Mouse (Mus musculus): ENCODE data around the gene Hrh3. TPM values are rescaled to one million over a fixed set of nuclear protein-coding genes. Genes with fewer than 3 reads are reported as not detected.

The Hrh3 gene
- polyA plus RNA-seq, 1 experiment from 2014 or later, result not detected

- Histone ChIP-seq H3K4me1 (peaks cover 22% of the 10 kb centered on the region), H3K9me3 (no peaks in the 10 kb centered on the region), H3K36me3 (peaks cover 6% of the 10 kb centered on the region), H3K27me3 (peaks cover 22% of the 10 kb centered on the region), H3K9ac (peak within 1 kb of the TSS; percentile 90), H3K4me3 (peak within 1 kb of the TSS; percentile 93), H3K27ac (peak within 1 kb of the TSS; percentile 52; the same call in 1 of the 2 replicates), H3K4me2 (replicated peaks) (peak within 1 kb of the TSS; percentile 94)
- under 1% methylated on average over 55 of the region's 55 CpGs for WGBS
- ATAC-seq (ENCODE audit: low FRiP score, low read depth), result peak; percentile 99
These were observed 14.6 kb upstream of the Hrh3 start, which contains the start of gene Osbpl2 for GRCm38 (mm10) chr2:180118661-180119438. Gene Osbpl2, plus strand, starts transcription at chr2:180119306.

GRCm38 (mm10) chr2:180117485-180118194, 13.4 kb upstream of the Hrh3 start:
- no peak for ATAC-seq (ENCODE audit: low FRiP score, low read depth)
- H3K4me1 ChIP-seq, result peaks cover 22% of the 10 kb centered on the region
- WGBS, result 11% methylated on average over 13 of the region's 13 CpGs
- peaks cover 22% of the 10 kb centered on the region for H3K27me3 ChIP-seq
- H3K4me2 ChIP-seq (replicated peaks), result peak overlapping the region; percentile 94; the same call in 1 of the 2 replicates
- H3K9me3 ChIP-seq, result no peaks in the 10 kb centered on the region
- H3K36me3 ChIP-seq, result no peaks in the 10 kb centered on the region
- H3K27ac ChIP-seq, result no peak overlapping the region
- peak overlapping the region; percentile 43; the same call in 1 of the 2 replicates for H3K9ac ChIP-seq
- no peak overlapping the region for H3K4me3 ChIP-seq

GRCm38 (mm10) chr2:180116741-180117484, 12.6 kb upstream of the Hrh3 start:
- H3K27ac ChIP-seq, result no peak overlapping the region
- H3K4me3 ChIP-seq, result no peak overlapping the region
- 67% methylated on average over 8 of the region's 8 CpGs for WGBS
- ATAC-seq (ENCODE audit: low FRiP score, low read depth), result no peak
- H3K4me1 ChIP-seq, result peaks cover 22% of the 10 kb centered on the region
- no peaks in the 10 kb centered on the region for H3K9me3 ChIP-seq
- H3K36me3 ChIP-seq, result no peaks in the 10 kb centered on the region
- no peak overlapping the region for H3K4me2 ChIP-seq (replicated peaks)
- peaks cover 22% of the 10 kb centered on the region for H3K27me3 ChIP-seq
- H3K9ac ChIP-seq, result no peak overlapping the region

- ATAC-seq (ENCODE audit: low FRiP score, low read depth), result no peak
- 70% methylated on average over 10 of the region's 10 CpGs for WGBS
- Histone ChIP-seq H3K9me3 (no peaks in the 10 kb centered on the region), H3K4me1 (peaks cover 22% of the 10 kb centered on the region), H3K4me2 (replicated peaks) (no peak overlapping the region), H3K27ac (no peak overlapping the region), H3K27me3 (peaks cover 22% of the 10 kb centered on the region), H3K9ac (no peak overlapping the region), H3K36me3 (no peaks in the 10 kb centered on the region), H3K4me3 (no peak overlapping the region)
These were observed 11.8 kb upstream of the Hrh3 start for GRCm38 (mm10) chr2:180116081-180116493.

GRCm38 (mm10) chr2:180115279-180115678, 11.0 kb upstream of the Hrh3 start:
- ATAC-seq (ENCODE audit: low FRiP score, low read depth), result no peak
- no peaks in the 10 kb centered on the region for H3K9me3 ChIP-seq
- WGBS, result 42% methylated on average over 6 of the region's 6 CpGs
- peaks cover 25% of the 10 kb centered on the region for H3K27me3 ChIP-seq
- peaks cover 19% of the 10 kb centered on the region for H3K4me1 ChIP-seq
- no peak overlapping the region for H3K4me2 ChIP-seq (replicated peaks)
- no peaks in the 10 kb centered on the region for H3K36me3 ChIP-seq
- no peak overlapping the region for H3K27ac ChIP-seq
- H3K9ac ChIP-seq, result no peak overlapping the region
- H3K4me3 ChIP-seq, result no peak overlapping the region

- H3K9ac ChIP-seq, result no peak overlapping the region
- ATAC-seq (ENCODE audit: low FRiP score, low read depth), result no peak
- peaks cover 13% of the 10 kb centered on the region for H3K4me1 ChIP-seq
- H3K27me3 ChIP-seq, result peaks cover 28% of the 10 kb centered on the region
- WGBS, result 54% methylated on average over 17 of the region's 17 CpGs
- no peaks in the 10 kb centered on the region for H3K9me3 ChIP-seq
- H3K4me2 ChIP-seq (replicated peaks), result no peak overlapping the region
- H3K27ac ChIP-seq, result no peak overlapping the region
- H3K36me3 ChIP-seq, result no peaks in the 10 kb centered on the region
- H3K4me3 ChIP-seq, result no peak overlapping the region
These were observed 9.9 kb upstream of the Hrh3 start for GRCm38 (mm10) chr2:180113909-180114890.

GRCm38 (mm10) chr2:180108285-180108684, 4.0 kb upstream of the Hrh3 start:
- WGBS, result 67% methylated on average over 6 of the region's 6 CpGs

GRCm38 (mm10) chr2:180107081-180107480, 2.8 kb upstream of the Hrh3 start:
- 65% methylated on average over 4 of the region's 4 CpGs for WGBS

More at GRCm38 (mm10) chr2:180108285-180108684, 4.0 kb upstream of the Hrh3 start:
- Histone ChIP-seq H3K9ac (no peak overlapping the region), H3K4me3 (no peak overlapping the region), H3K4me2 (replicated peaks) (no peak overlapping the region), H3K9me3 (no peaks in the 10 kb centered on the region), H3K27ac (no peak overlapping the region), H3K4me1 (peaks cover 13% of the 10 kb centered on the region), H3K27me3 (peaks cover 49% of the 10 kb centered on the region), H3K36me3 (no peaks in the 10 kb centered on the region)
- ATAC-seq (ENCODE audit: low FRiP score, low read depth), result no peak

GRCm38 (mm10) chr2:180105441-180106190, 1.3 kb upstream of the Hrh3 start:
- Histone ChIP-seq H3K9ac (no peak overlapping the region), H3K36me3 (no peaks in the 10 kb centered on the region), H3K9me3 (no peaks in the 10 kb centered on the region), H3K4me1 (peaks cover 18% of the 10 kb centered on the region), H3K4me3 (no peak overlapping the region), H3K4me2 (replicated peaks) (no peak overlapping the region), H3K27ac (no peak overlapping the region), H3K27me3 (peaks cover 76% of the 10 kb centered on the region)
- ATAC-seq (ENCODE audit: low FRiP score, low read depth), result no peak
- WGBS, result 34% methylated on average over 8 of the region's 8 CpGs

More at GRCm38 (mm10) chr2:180107081-180107480, 2.8 kb upstream of the Hrh3 start:
- Histone ChIP-seq H3K4me3 (no peak overlapping the region), H3K4me1 (peaks cover 18% of the 10 kb centered on the region), H3K36me3 (no peaks in the 10 kb centered on the region), H3K4me2 (replicated peaks) (no peak overlapping the region), H3K9me3 (no peaks in the 10 kb centered on the region), H3K9ac (no peak overlapping the region), H3K27me3 (peaks cover 61% of the 10 kb centered on the region), H3K27ac (no peak overlapping the region)
- ATAC-seq (ENCODE audit: low FRiP score, low read depth), result no peak

GRCm38 (mm10) chr2:180104659-180105377, 530 bp upstream of the Hrh3 start:
- no peak for ATAC-seq (ENCODE audit: low FRiP score, low read depth)
- Histone ChIP-seq H3K36me3 (no peaks in the 10 kb centered on the region), H3K9ac (no peak overlapping the region), H3K4me1 (peaks cover 19% of the 10 kb centered on the region), H3K4me3 (peak overlapping the region; percentile 55), H3K4me2 (replicated peaks) (peak overlapping the region; percentile 98), H3K9me3 (no peaks in the 10 kb centered on the region), H3K27me3 (peaks cover 77% of the 10 kb centered on the region), H3K27ac (no peak overlapping the region)
- WGBS, result 9% methylated on average over 24 of the region's 24 CpGs

All from limb, embryonic 13.5 days (tissue).